Mouse (Mus musculus) C2C12 (cell line): ENCODE data around the gene Vmn1r159. TPM values are rescaled to one million over a fixed set of nuclear protein-coding genes. Genes with fewer than 3 reads are reported as not detected.
"Not testable (repeated sequence)": the region's sequence is repeated elsewhere in the genome, so short reads cannot be mapped to it uniquely, and the experiment has no call there.

Experiments
- H3K27me3 ChIP-seq: one replicate; pipeline ENCODE4 v1.6.1; 2011; ENCODE audit not compliant: control insufficient read depth, insufficient read depth, insufficient read length
- H3K36me3 ChIP-seq: one replicate; pipeline ENCODE4 v1.6.1; 2011; ENCODE audit not compliant: control insufficient read depth, insufficient read depth
- H3K4me3 ChIP-seq: one replicate; pipeline ENCODE4 v1.5.1; 2011; ENCODE audit warnings: mild to moderate bottlenecking, control low read depth; ENCODE audit not compliant: poor library complexity, insufficient read depth, severe bottlenecking
- H3K79me2 ChIP-seq: one replicate; pipeline ENCODE4 v1.6.1; 2011; ENCODE audit not compliant: control insufficient read depth, insufficient read depth
- H3K79me3 ChIP-seq: one replicate; pipeline ENCODE4 v1.6.1; 2011; ENCODE audit warnings: low read depth, control low read depth
- H3ac ChIP-seq: one replicate; pipeline ENCODE3; 2011; ENCODE audit warnings: low read depth; ENCODE audit not compliant: control insufficient read depth, insufficient read length
- long read RNA-seq, 2 experiments: library from polyadenylated mRNA; unstranded; transcript quantifications; one replicate each; pipeline ENCODE4 v2.0.0; 2019 to 2020
- polyA plus RNA-seq: library from polyadenylated mRNA; unstranded; fragments of >200 nt; fragmentation: generic; extraction: Trizol; gene quantifications from one replicate; pipeline ENCODE4 v1.2.1, GENCODE M21; 2012; ENCODE audit warnings: missing spikeins

Vmn1r159 gene
- not detected for polyA plus RNA-seq
- long read RNA-seq, experiment 1 = 0 reads
- long read RNA-seq, experiment 2 = 0 reads

GRCm38 (mm10) chr7:22843505-22843904, at the start of gene Vmn1r159:
TSS of gene Vmn1r159 (minus strand) at chr7:22843605.
- H3ac ChIP-seq, H3K27me3 ChIP-seq, H3K36me3 ChIP-seq, H3K79me3 ChIP-seq, H3K79me2 ChIP-seq, H3K4me3 ChIP-seq: not testable (repeated sequence)

- not testable (repeated sequence) for H3K27me3 ChIP-seq, H3K36me3 ChIP-seq, H3K79me3 ChIP-seq, H3ac ChIP-seq, H3K79me2 ChIP-seq, H3K4me3 ChIP-seq
Measured at GRCm38 (mm10) chr7:22870924-22871323, 27.5 kb upstream of the Vmn1r159 start, which contains the start of gene Vmn1r160. TSS of gene Vmn1r160 (plus strand) at chr7:22871224.

Other genes starting within 250 kb of the Vmn1r159 start
- not detected for gene Vmn1r155, start 185.6 kb downstream of the Vmn1r159 start, polyA plus RNA-seq
- gene Gm8693, start 151.3 kb downstream of the Vmn1r159 start, polyA plus RNA-seq = not detected
- gene Gm4567, start 123.9 kb downstream of the Vmn1r159 start, polyA plus RNA-seq = not detected
- gene Vmn1r157, start 81.9 kb downstream of the Vmn1r159 start, polyA plus RNA-seq = not detected
- gene Vmn1r158, start 52.8 kb downstream of the Vmn1r159 start, polyA plus RNA-seq = not detected
- gene Vmn1r160, start 27.6 kb upstream of the Vmn1r159 start, polyA plus RNA-seq = not detected
- gene Gm4214, start 141.1 kb upstream of the Vmn1r159 start, polyA plus RNA-seq = not detected
- not detected for gene Gm4216, start 176.3 kb upstream of the Vmn1r159 start, polyA plus RNA-seq
- not detected for gene Vmn1r163, start 211.9 kb upstream of the Vmn1r159 start, polyA plus RNA-seq
- not detected for gene Gm8720, start 223.9 kb upstream of the Vmn1r159 start, polyA plus RNA-seq